ENCODE assay signal across 9 mouse cellular contexts in the genomic region with DNA sequence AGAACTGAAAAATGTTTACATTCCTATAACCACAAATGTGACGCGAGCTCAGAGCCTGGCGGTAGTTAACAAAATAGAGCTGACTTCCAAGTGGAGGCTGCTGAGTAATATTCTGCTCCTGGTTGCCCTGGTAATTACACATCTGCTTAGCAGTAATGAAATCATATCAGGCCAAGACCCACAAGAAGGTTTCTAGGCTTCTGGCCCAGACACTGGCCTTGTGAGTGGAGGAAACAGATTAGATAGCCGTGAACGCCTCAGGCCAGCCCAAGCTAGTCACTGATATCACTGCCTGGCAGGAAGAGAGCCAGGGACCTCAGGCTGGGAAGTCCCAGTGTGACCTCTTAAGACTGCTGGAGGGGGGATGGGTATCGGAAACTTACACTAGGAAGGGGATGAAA. TPM values are rescaled to one million over a fixed set of nuclear protein-coding genes. Genes with fewer than 3 reads are reported as not detected.
DNase-seq lines count a peak whose midpoint lies in the region; ATAC-seq and TF ChIP-seq lines count a peak whose summit lies in the region.
"Had no signal": no experiment of that assay in that cellular context is flagged by ENCODE, and none has a peak within 500 bp of the region (broad histone marks: within the 10 kb centered on the region; RNA-seq: fewer than 3 reads in every experiment).

No protein-coding gene starts in this region.

- H3K27ac ChIP-seq in forebrain, embryonic 13.5 days, result 0 out of 2 replicates have a peak overlapping the region, but pooled peaks have one; percentile 31
- no peak overlapping the region for H3K27ac ChIP-seq in forebrain, postnatal 0 days (ENCODE audit: low read depth, low read length)
- peak overlapping the region; percentile 15 for H3K27ac ChIP-seq in hindbrain, embryonic 14.5 days
- peak overlapping the region; percentile 49; the same call in 1 of the 2 replicates for H3K27ac ChIP-seq in liver, embryonic 11.5 days (ENCODE audit: low read depth, low read length)
- H3K27ac ChIP-seq in midbrain, postnatal 0 days (ENCODE audit: low read depth, low read length), result peak overlapping the region; percentile 27; the same call in 1 of the 2 replicates
- H3K27ac ChIP-seq: macrophage had no signal

- no peak overlapping the region for H3K4me3 ChIP-seq in forebrain, embryonic 13.5 days
- H3K4me3 ChIP-seq in forebrain, postnatal 0 days (ENCODE audit: low read depth, low read length), result no peak overlapping the region
- H3K4me3 ChIP-seq in hindbrain, embryonic 14.5 days (replicated peaks; ENCODE audit: low read length), result no peak overlapping the region
- no peak overlapping the region for H3K4me3 ChIP-seq in liver, embryonic 11.5 days (ENCODE audit: low read depth, low read length)
- no peak overlapping the region for H3K4me3 ChIP-seq in midbrain, postnatal 0 days (ENCODE audit: low read depth, low read length)

- ATAC-seq in forebrain, embryonic 13.5 days, result no peak
- no peak for ATAC-seq in forebrain, postnatal 0 days
- no peak for ATAC-seq in hindbrain, embryonic 14.5 days (ENCODE audit: low FRiP score)
- ATAC-seq in liver, embryonic 11.5 days (replicated peaks; ENCODE audit: low FRiP score), result peak; percentile 95
- ATAC-seq in midbrain, postnatal 0 days (ENCODE audit: low FRiP score), result no peak

- TF ChIP-seq CTCF in forebrain, postnatal 0 days (IDR thresholded peaks at IDR 0.05; ENCODE audit: low read depth), result no peak
- TF ChIP-seq CTCF in midbrain, postnatal 0 days (IDR thresholded peaks at IDR 0.05), result no peak

- no peak for DNase-seq in forebrain, postnatal 0 days
- peak; percentile 86 for DNase-seq in gastrocnemius, adult 18-20 months (ENCODE audit: low spot score)
- DNase-seq in hindbrain, embryonic 14.5 days (ENCODE audit: low spot score), result no peak
- peak; percentile 66 for DNase-seq in liver, embryonic 11.5 days (ENCODE audit: low spot score)
- peak; percentile 30 for DNase-seq in midbrain, postnatal 0 days (ENCODE audit: low spot score)
- DNase-seq in layer of hippocampus, adult 9-11 months, result no peak
- DNase-seq in thymus, postnatal 4 days, result no peak

- H3K27me3 ChIP-seq in forebrain, embryonic 13.5 days, result no peaks in the 10 kb centered on the region
- no peaks in the 10 kb centered on the region for H3K27me3 ChIP-seq in forebrain, postnatal 0 days (ENCODE audit: insufficient read depth, low read length)
- H3K27me3 ChIP-seq in hindbrain, embryonic 14.5 days (ENCODE audit: control insufficient read depth, insufficient read depth, low read length), result no peaks in the 10 kb centered on the region
- H3K27me3 ChIP-seq in liver, embryonic 11.5 days (replicated peaks; ENCODE audit: control insufficient read depth, insufficient read depth, low read length), result no peaks in the 10 kb centered on the region
- no peaks in the 10 kb centered on the region for H3K27me3 ChIP-seq in midbrain, postnatal 0 days (ENCODE audit: insufficient read depth, low read length)

- H3K36me3 ChIP-seq in forebrain, embryonic 13.5 days (ENCODE audit: poor library complexity, severe bottlenecking), result no peaks in the 10 kb centered on the region
- H3K36me3 ChIP-seq in forebrain, postnatal 0 days (ENCODE audit: insufficient read depth), result no peaks in the 10 kb centered on the region
- H3K36me3 ChIP-seq in hindbrain, embryonic 14.5 days (replicated peaks; ENCODE audit: control insufficient read depth, insufficient read depth), result no peaks in the 10 kb centered on the region
- H3K36me3 ChIP-seq in liver, embryonic 11.5 days (ENCODE audit: control insufficient read depth, insufficient read depth, low read length), result no peaks in the 10 kb centered on the region
- H3K36me3 ChIP-seq in midbrain, postnatal 0 days (ENCODE audit: insufficient read depth, low read length), result no peaks in the 10 kb centered on the region

- WGBS in forebrain, embryonic 13.5 days, result 52% methylated on average over 6 of the region's 6 CpGs
- WGBS in forebrain, postnatal 0 days, result 46% methylated on average over 6 of the region's 6 CpGs
- 36% methylated on average over 6 of the region's 6 CpGs for WGBS in hindbrain, embryonic 14.5 days
- 9% methylated on average over 6 of the region's 6 CpGs for WGBS in liver, embryonic 11.5 days
- 47% methylated on average over 6 of the region's 6 CpGs for whole genome bisulfite sequencing in midbrain, postnatal 0 days

- no peak overlapping the region for H3K4me2 ChIP-seq in forebrain, embryonic 13.5 days
- H3K4me2 ChIP-seq in forebrain, postnatal 0 days (ENCODE audit: low read depth), result no peak overlapping the region
- no peak overlapping the region for H3K4me2 ChIP-seq in hindbrain, embryonic 14.5 days (replicated peaks)
- H3K4me2 ChIP-seq in liver, embryonic 11.5 days, result peak overlapping the region; percentile 38
- H3K4me2 ChIP-seq in midbrain, postnatal 0 days (ENCODE audit: low read depth, low read length, poor library complexity, severe bottlenecking), result no peak overlapping the region

- peaks cover 4% of the 10 kb centered on the region; the same call in 1 of the 2 replicates for H3K4me1 ChIP-seq in forebrain, embryonic 13.5 days
- H3K4me1 ChIP-seq in forebrain, postnatal 0 days (ENCODE audit: insufficient read depth), result no peaks in the 10 kb centered on the region
- peaks cover 7% of the 10 kb centered on the region; the same call in 1 of the 2 replicates for H3K4me1 ChIP-seq in hindbrain, embryonic 14.5 days (replicated peaks; ENCODE audit: control insufficient read depth, insufficient read depth, low read length)
- peaks cover 39% of the 10 kb centered on the region for H3K4me1 ChIP-seq in liver, embryonic 11.5 days (replicated peaks; ENCODE audit: control insufficient read depth, insufficient read depth, low read length)
- H3K4me1 ChIP-seq in midbrain, postnatal 0 days (ENCODE audit: insufficient read depth, low read length), result no peaks in the 10 kb centered on the region

- H3K9ac ChIP-seq in forebrain, embryonic 13.5 days, result no peak overlapping the region
- H3K9ac ChIP-seq in forebrain, postnatal 0 days, result no peak overlapping the region
- H3K9ac ChIP-seq in hindbrain, embryonic 14.5 days, result no peak overlapping the region
- 0 out of 2 replicates have a peak overlapping the region, but pooled peaks have one; percentile 14 for H3K9ac ChIP-seq in liver, embryonic 11.5 days (ENCODE audit: low read depth, low read length)
- no peak overlapping the region for H3K9ac ChIP-seq in midbrain, postnatal 0 days (replicated peaks; ENCODE audit: low read length, poor library complexity, severe bottlenecking)

- no peaks in the 10 kb centered on the region for H3K9me3 ChIP-seq in forebrain, embryonic 13.5 days (replicated peaks)
- H3K9me3 ChIP-seq in forebrain, postnatal 0 days (ENCODE audit: low read length), result no peaks in the 10 kb centered on the region
- H3K9me3 ChIP-seq in hindbrain, embryonic 14.5 days (ENCODE audit: control insufficient read depth, low read length), result no peaks in the 10 kb centered on the region
- H3K9me3 ChIP-seq in liver, embryonic 11.5 days (ENCODE audit: control insufficient read depth, low read length), result no peaks in the 10 kb centered on the region
- no peaks in the 10 kb centered on the region for H3K9me3 ChIP-seq in midbrain, postnatal 0 days (ENCODE audit: low read length)

RNA-seq across cellular contexts. Expression of a gene that starts 27.6 kb away (rescaled TPM):
- 127 and 131 TPM in 2 replicates for polyA plus RNA-seq in forebrain, embryonic 13.5 days (2015; fragmentation: Nextera tagmentation; extraction: Ambion mirVana)
- total RNA-seq in forebrain, postnatal 0 days (2014; rRNA removed), result 46.3 and 59.7 TPM in 2 replicates
- polyA plus RNA-seq in forebrain, postnatal 0 days (2015; fragmentation: Nextera tagmentation; extraction: Ambion mirVana), result 55.1 and 55.2 TPM in 2 replicates
- 10 to 100 TPM; 10.1 to 11.0 TPM for total RNA-seq in gastrocnemius, adult 18-20 months (2021)
- 64.8 and 72.7 TPM in 2 replicates for polyA plus RNA-seq in hindbrain, embryonic 14.5 days (2014; fragmentation: Nextera tagmentation; extraction: Ambion mirVana)
- 32.8 and 33.1 TPM in 2 replicates for polyA plus RNA-seq in liver, embryonic 11.5 days (2014; fragmentation: Nextera tagmentation; extraction: Ambion mirVana)
- 23.4 and 30.0 TPM in 2 replicates for total RNA-seq in midbrain, postnatal 0 days (2014; rRNA removed)
- 33.7 and 39.9 TPM in 2 replicates for polyA plus RNA-seq in midbrain, postnatal 0 days (2015; fragmentation: Nextera tagmentation; extraction: Ambion mirVana)

Comparison
In these comparisons a context has a peak if more than half of its experiments do, and no peak if none do; other contexts are left out.
1. DNase-seq: peak in gastrocnemius, adult 18-20 months (single experiment), liver, embryonic 11.5 days (single experiment) and midbrain, postnatal 0 days (single experiment); none in forebrain, postnatal 0 days (single experiment), hindbrain, embryonic 14.5 days (single experiment), layer of hippocampus, adult 9-11 months (single experiment) and thymus, postnatal 4 days (single experiment).